Mouse (Mus musculus) neural tube, embryonic 15.5 days (tissue): ENCODE data around the gene Pmp22. TPM values are rescaled to one million over a fixed set of nuclear protein-coding genes. Genes with fewer than 3 reads are reported as not detected.

Source experiments
- ATAC-seq: fragments of 200-750 bp; cut with Nextera tagmentation; 2 replicates; pipeline ENCODE4 v1.8.0; 2017; ENCODE audit warnings: mild to moderate bottlenecking, moderate TSS enrichment, moderate library complexity; ENCODE audit not compliant: low FRiP score
- H3K27ac ChIP-seq: fragments of 300-500 bp; sonication (generic); replicated peaks from 2 replicates; pipeline ENCODE4 v1.5.1; 2015; ENCODE audit warnings: mild to moderate bottlenecking, inconsistent platforms
- H3K27me3 ChIP-seq: fragments of 300-500 bp; sonication (generic); replicated peaks from 2 replicates; pipeline ENCODE4 v1.6.1; 2015; ENCODE audit warnings: inconsistent platforms
- H3K36me3 ChIP-seq: fragments of 300-500 bp; sonication (generic); 2 replicates; pipeline ENCODE4 v1.6.1; 2015; ENCODE audit warnings: inconsistent platforms
- H3K4me1 ChIP-seq: fragments of 300-500 bp; sonication (generic); 2 replicates; pipeline ENCODE4 v1.6.1; 2015; ENCODE audit warnings: inconsistent platforms
- H3K4me2 ChIP-seq: fragments of 300-500 bp; sonication (generic); 2 replicates; pipeline ENCODE4 v1.6.1; 2015; ENCODE audit warnings: inconsistent platforms, mild to moderate bottlenecking, moderate library complexity
- H3K4me3 ChIP-seq: fragments of 300-500 bp; sonication (generic); replicated peaks from 2 replicates; pipeline ENCODE4 v1.5.1; 2015; ENCODE audit warnings: mild to moderate bottlenecking, inconsistent platforms
- H3K9ac ChIP-seq: fragments of 300-500 bp; sonication (generic); replicated peaks from 2 replicates; pipeline ENCODE4 v1.6.1; 2015; ENCODE audit warnings: mild to moderate bottlenecking, inconsistent platforms
- H3K9me3 ChIP-seq: fragments of 300-500 bp; sonication (generic); replicated peaks from 2 replicates; pipeline ENCODE4 v1.6.1; 2016; ENCODE audit warnings: inconsistent platforms
- WGBS: fragments of 180-500 bp; shearing (Covaris S2); methylation state at CpG from one replicate; pipeline ENCODE4 v1.1.7; 2015; ENCODE audit warnings: mixed read lengths; 5-methylcytosine and 5-hydroxymethylcytosine counted together
- polyA plus RNA-seq: library from polyadenylated mRNA; unstranded; fragments of >200 nt; fragmentation: Nextera tagmentation; extraction: Ambion mirVana; gene quantifications from 2 replicates; pipeline ENCODE4 v1.2.1, GENCODE M21; 2015

The Pmp22 gene
- polyA plus RNA-seq, 1 experiment from 2014 or later = 43.7 TPM

- Histone ChIP-seq H3K4me1 (peaks cover 44% of the 10 kb centered on the region), H3K9me3 (no peaks in the 10 kb centered on the region), H3K9ac (no peak overlapping the region), H3K4me2 (0 out of 2 replicates have a peak overlapping the region, but pooled peaks have one; percentile 15), H3K27ac (no peak overlapping the region), H3K36me3 (no peaks in the 10 kb centered on the region), H3K27me3 (peaks cover 61% of the 10 kb centered on the region), H3K4me3 (no peak overlapping the region)
- WGBS = 14% methylated on average over 12 of the region's 12 CpGs
- no peak for ATAC-seq
Observed at GRCm38 (mm10) chr11:63129840-63130239, 1.1 kb downstream of the Pmp22 start.

DNA sequence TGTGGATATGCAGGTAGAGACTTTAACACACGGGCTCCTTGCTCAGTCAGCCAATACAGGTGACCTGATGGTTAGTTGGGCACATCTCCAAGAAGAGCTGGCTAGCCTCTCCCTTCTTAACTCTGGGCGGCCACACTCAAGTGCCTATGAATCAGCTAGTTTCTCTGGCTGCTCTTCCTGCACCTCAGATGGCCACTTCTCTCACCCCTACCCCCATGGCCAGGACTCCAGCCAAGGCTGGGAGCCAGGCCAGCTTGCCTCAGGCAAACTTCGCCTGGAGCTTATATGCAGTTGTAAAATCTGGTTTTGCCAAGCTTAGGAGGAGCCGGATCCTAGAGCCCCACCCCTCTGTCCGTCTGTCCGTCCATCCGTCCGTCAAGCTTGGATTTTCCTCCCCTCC, 1.7 kb downstream of the Pmp22 start:
- Histone ChIP-seq H3K9me3 (no peaks in the 10 kb centered on the region), H3K4me3 (no peak overlapping the region), H3K36me3 (no peaks in the 10 kb centered on the region), H3K4me2 (peak overlapping the region; percentile 99), H3K27ac (no peak overlapping the region), H3K4me1 (peaks cover 51% of the 10 kb centered on the region), H3K9ac (no peak overlapping the region), H3K27me3 (peaks cover 62% of the 10 kb centered on the region)
- no peak for ATAC-seq
- 37% methylated on average over 8 of the region's 8 CpGs for WGBS

DNA sequence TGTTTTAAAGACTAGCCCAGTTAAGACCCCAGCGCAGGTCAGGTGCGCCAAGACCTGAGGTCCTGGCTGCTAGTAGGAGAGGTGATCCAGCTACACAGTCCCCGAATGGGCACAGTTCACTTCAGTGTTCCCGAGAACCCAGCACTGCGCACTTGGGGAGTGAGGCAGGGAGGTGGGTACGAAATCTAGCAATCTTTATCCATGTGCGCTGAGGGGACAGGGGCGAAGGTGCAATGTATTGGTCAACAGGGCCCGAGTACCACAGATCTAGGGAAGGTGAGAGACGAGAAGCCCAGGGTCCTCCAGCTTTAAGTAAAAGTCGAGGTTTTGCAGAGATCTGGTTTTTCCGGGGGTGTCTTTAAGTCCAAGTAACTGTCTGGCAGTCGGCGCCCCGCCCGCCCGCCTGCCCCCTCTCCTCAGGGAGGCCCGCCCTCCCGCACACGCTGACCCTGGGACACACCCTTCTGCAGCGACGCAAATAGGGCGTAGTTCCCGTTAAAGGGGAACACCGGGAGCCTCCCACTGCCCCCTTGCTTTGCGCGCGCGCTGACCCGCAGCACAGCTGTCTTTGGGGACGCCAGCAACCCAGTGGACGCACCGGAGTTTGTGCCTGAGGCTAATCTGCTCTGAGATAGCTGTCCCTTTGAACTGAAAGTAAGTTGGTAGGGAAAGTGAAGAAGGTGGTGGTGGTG, 2.4 kb downstream of the Pmp22 start:
- Histone ChIP-seq H3K4me2 (peak overlapping the region; percentile 99), H3K4me3 (peak overlapping the region; percentile 60), H3K27me3 (peaks cover 62% of the 10 kb centered on the region), H3K9me3 (no peaks in the 10 kb centered on the region), H3K4me1 (peaks cover 54% of the 10 kb centered on the region), H3K27ac (0 out of 2 replicates have a peak overlapping the region, but pooled peaks have one; percentile 11), H3K36me3 (no peaks in the 10 kb centered on the region), H3K9ac (peak overlapping the region; percentile 61)
- no peak for ATAC-seq
- WGBS = 3% methylated on average over 33 of the region's 33 CpGs

DNA sequence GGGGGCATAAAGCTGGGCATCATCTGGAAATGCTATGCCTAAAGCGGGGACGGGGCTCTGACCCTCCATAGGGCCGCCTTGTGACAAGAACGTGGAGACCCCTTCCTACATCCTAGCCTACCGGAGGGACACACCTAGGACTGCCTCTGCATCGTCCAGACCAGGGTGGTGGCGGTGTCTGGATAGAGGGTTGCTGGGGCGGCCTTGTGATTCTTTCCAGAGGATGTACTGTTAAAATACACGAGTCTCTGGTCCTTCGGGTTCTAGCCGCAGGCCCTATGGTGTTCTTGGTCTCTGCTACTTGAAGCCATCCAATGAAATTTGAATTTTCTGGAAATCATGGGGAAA, 2.9 kb downstream of the Pmp22 start:
- Histone ChIP-seq H3K9me3 (no peaks in the 10 kb centered on the region), H3K4me1 (peaks cover 56% of the 10 kb centered on the region), H3K4me3 (peak overlapping the region; percentile 60), H3K9ac (peak overlapping the region; percentile 61), H3K27me3 (peaks cover 62% of the 10 kb centered on the region), H3K4me2 (peak overlapping the region; percentile 99), H3K27ac (0 out of 2 replicates have a peak overlapping the region, but pooled peaks have one; percentile 11), H3K36me3 (no peaks in the 10 kb centered on the region)
- whole genome bisulfite sequencing = 10% methylated on average over 11 of the region's 11 CpGs
- ATAC-seq = no peak

DNA sequence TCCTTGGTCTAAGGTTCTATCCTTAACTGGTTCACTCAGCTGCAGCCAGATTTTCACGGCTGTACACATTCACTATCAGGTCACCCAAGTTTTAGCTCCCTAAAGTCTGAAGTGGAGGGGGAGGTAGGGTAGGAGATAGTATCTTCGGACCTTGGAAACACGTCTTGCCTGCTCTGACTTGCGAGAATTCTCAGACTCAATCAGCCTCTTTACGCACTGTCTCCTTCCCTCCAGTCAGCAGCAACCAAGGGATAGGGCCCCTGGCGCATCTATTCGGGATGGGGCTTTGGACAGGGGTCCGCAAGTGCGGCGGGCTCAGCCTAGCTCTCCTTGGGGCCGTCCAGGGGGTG, 3.3 kb downstream of the Pmp22 start:
- peak; percentile 42 for ATAC-seq
- Histone ChIP-seq H3K9ac (peak overlapping the region; percentile 61), H3K36me3 (no peaks in the 10 kb centered on the region), H3K27ac (peak overlapping the region; percentile 81), H3K4me1 (peaks cover 59% of the 10 kb centered on the region), H3K4me2 (peak overlapping the region; percentile 99), H3K27me3 (peaks cover 62% of the 10 kb centered on the region), H3K9me3 (no peaks in the 10 kb centered on the region), H3K4me3 (peak overlapping the region; percentile 60)
- WGBS = 2% methylated on average over 11 of the region's 11 CpGs

- H3K4me1 ChIP-seq = peaks cover 59% of the 10 kb centered on the region
- peak overlapping the region; percentile 81 for H3K27ac ChIP-seq
- H3K27me3 ChIP-seq = peaks cover 62% of the 10 kb centered on the region
- H3K36me3 ChIP-seq = no peaks in the 10 kb centered on the region
- ATAC-seq = peak; percentile 56
- no peaks in the 10 kb centered on the region for H3K9me3 ChIP-seq
- H3K4me2 ChIP-seq = peak overlapping the region; percentile 99
- WGBS = under 1% methylated on average over 64 of the region's 66 CpGs
- peak overlapping the region; percentile 61 for H3K9ac ChIP-seq
- peak overlapping the region; percentile 60 for H3K4me3 ChIP-seq
Observed at GRCm38 (mm10) chr11:63132501-63133435, 4.0 kb downstream of the Pmp22 start.

GRCm38 (mm10) chr11:63134021-63134420, 5.2 kb downstream of the Pmp22 start:
- no peak overlapping the region for H3K27ac ChIP-seq
- H3K27me3 ChIP-seq = peaks cover 57% of the 10 kb centered on the region
- ATAC-seq = no peak
- H3K9ac ChIP-seq = no peak overlapping the region
- H3K4me2 ChIP-seq = peak overlapping the region; percentile 99
- H3K4me1 ChIP-seq = peaks cover 59% of the 10 kb centered on the region
- 90% methylated on average over 5 of the region's 5 CpGs for WGBS
- H3K9me3 ChIP-seq = no peaks in the 10 kb centered on the region
- H3K36me3 ChIP-seq = no peaks in the 10 kb centered on the region
- H3K4me3 ChIP-seq = no peak overlapping the region

- Histone ChIP-seq H3K4me3 (no peak overlapping the region), H3K9me3 (no peaks in the 10 kb centered on the region), H3K4me2 (no peak overlapping the region), H3K9ac (no peak overlapping the region), H3K4me1 (peaks cover 57% of the 10 kb centered on the region), H3K27ac (no peak overlapping the region), H3K27me3 (peaks cover 49% of the 10 kb centered on the region), H3K36me3 (no peaks in the 10 kb centered on the region)
- ATAC-seq = no peak
- 69% methylated on average over 15 of the region's 15 CpGs for WGBS
Observed at GRCm38 (mm10) chr11:63134742-63135482, 6.1 kb downstream of the Pmp22 start.

DNA sequence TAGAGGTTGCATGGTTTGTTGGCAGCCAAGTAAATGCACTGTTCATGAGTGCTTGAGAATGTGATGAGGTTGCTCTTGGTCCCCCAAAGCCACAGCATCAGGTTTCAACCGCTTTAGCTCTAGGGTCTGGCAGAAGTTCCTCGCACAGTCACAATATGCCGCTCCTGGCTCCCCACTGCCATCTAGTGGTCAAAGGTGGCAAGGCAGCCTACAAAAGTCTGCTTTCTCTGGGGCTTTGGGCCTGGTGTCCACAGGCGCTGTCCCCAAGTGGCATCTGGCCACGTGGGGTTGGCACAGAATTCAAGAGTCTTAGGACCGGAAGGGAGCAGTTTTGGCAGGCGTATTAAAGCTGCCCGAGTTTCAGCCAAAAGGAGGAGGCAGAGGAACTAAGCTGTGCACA, 6.8 kb downstream of the Pmp22 start:
- 5% methylated on average over 8 of the region's 8 CpGs for WGBS
- Histone ChIP-seq H3K27me3 (peaks cover 42% of the 10 kb centered on the region), H3K36me3 (no peaks in the 10 kb centered on the region), H3K27ac (peak overlapping the region; percentile 24; the same call in 1 of the 2 replicates), H3K9ac (no peak overlapping the region), H3K4me2 (no peak overlapping the region), H3K4me3 (no peak overlapping the region), H3K4me1 (peaks cover 50% of the 10 kb centered on the region), H3K9me3 (no peaks in the 10 kb centered on the region)
- peak; percentile 64 for ATAC-seq

DNA sequence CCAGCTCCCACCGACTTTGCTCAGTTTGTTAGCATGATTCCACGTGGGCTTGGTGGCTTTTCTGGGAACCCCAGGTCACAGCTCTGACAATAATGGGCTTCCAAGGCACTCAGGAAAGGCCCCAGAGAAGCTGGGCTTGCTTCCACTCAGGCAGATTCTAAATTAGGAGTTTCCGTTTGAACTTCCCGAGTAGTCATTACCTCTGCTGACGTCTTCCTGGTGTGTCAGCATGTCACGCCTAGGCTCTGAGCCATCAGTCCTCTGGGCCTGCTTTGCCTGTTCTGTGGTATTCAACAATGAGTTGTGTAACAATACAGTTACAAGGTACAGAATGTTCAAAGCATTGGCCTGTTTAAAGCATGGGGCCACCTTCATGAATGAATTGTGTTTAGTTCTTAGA, 7.4 kb downstream of the Pmp22 start:
- H3K27ac ChIP-seq = peak overlapping the region; percentile 24
- no peaks in the 10 kb centered on the region for H3K36me3 ChIP-seq
- 70% methylated on average over 6 of the region's 6 CpGs for WGBS
- no peak overlapping the region for H3K4me2 ChIP-seq
- H3K9me3 ChIP-seq = no peaks in the 10 kb centered on the region
- peaks cover 44% of the 10 kb centered on the region for H3K4me1 ChIP-seq
- H3K4me3 ChIP-seq = no peak overlapping the region
- H3K27me3 ChIP-seq = peaks cover 36% of the 10 kb centered on the region
- no peak for ATAC-seq
- no peak overlapping the region for H3K9ac ChIP-seq

DNA sequence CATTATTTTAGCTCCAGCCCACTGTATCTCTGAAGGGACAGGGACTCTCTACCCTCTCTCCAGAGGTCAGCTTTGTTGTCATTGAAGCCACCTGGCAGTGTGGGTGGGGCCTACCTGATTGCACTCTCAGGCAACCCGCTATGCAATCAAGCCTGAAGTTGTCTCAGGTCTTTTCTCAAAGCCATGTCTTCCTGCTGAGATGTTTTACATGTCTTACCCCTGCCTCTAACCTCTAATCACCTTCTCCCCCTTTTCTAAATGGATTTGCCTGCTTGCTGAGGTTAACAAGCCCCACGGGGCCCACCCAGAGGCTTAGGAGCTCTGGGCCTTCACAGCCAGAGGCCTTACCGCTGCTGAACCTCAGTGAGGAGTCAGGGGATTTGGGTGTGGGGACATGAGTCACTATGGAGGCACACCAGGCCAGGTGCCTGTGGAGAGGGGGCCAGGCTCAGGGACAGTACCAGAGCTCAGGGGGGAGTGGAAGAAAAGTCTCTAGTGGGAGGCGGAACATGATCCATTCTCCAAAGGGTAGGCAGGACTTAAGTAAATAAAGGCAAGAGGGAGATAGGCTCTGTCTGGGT, 8.1 kb downstream of the Pmp22 start:
- no peaks in the 10 kb centered on the region for H3K9me3 ChIP-seq
- peaks cover 29% of the 10 kb centered on the region for H3K27me3 ChIP-seq
- peaks cover 37% of the 10 kb centered on the region for H3K4me1 ChIP-seq
- no peak overlapping the region for H3K4me2 ChIP-seq
- H3K9ac ChIP-seq = no peak overlapping the region
- H3K4me3 ChIP-seq = no peak overlapping the region
- ATAC-seq = no peak
- H3K36me3 ChIP-seq = no peaks in the 10 kb centered on the region
- H3K27ac ChIP-seq = no peak overlapping the region
- 71% methylated on average over 4 of the region's 4 CpGs for WGBS
